Mouse (Mus musculus): ENCODE measurements around the gene Tcf25.

DNA sequence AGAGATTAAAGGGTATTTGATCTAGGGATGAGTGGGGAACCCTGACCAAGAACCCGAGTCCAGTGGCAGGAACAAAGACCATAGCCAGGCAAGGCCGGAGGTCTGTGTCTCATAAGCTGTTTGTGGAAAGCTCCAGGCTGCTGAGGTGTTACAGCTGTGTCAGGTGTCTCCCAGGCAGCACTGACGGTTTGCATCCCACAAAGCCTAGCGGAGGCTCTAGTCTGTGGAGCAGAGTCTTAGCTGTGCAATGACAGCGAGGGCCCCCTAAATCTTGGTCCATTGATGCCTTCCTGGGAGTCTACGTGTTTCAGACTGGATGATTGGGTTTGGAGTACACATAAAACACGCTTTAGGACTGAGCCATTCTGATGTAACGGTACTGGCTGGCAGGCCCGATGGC, 28.4 kb downstream of the Tcf25 start:
- TF ChIP-seq CTCF (IDR thresholded peaks at IDR 0.05; ENCODE audit: low read depth) (no peak), EP300 (optimal IDR thresholded peaks at IDR 0.05) (no peak)

All from stomach, postnatal 0 days (tissue).